Mouse (Mus musculus) embryonic fibroblast, embryonic 13.5 days (primary cell): ENCODE measurements around the gene Cdiptos.

Experiments
- CTCF ChIP-seq: IDR thresholded peaks from 2 replicates; pipeline ENCODE4 v1.5.1; 2011; ENCODE audit warnings: mild to moderate bottlenecking, control low read depth, low read length, moderate library complexity, borderline replicate concordance; ENCODE audit not compliant: insufficient read depth
- POLR2A ChIP-seq: IDR thresholded peaks from 2 replicates; pipeline ENCODE4 v1.6.1; 2011; ENCODE audit warnings: low read depth, mild to moderate bottlenecking, control low read depth, low read length, moderate library complexity

GRCm38 (mm10) chr7:127012374-127012773, 36.5 kb upstream of the Cdiptos start:
- TF ChIP-seq POLR2A = no peak
- no peak for TF ChIP-seq CTCF
